Mouse (Mus musculus): ENCODE results near the gene Spaca6.

Spaca6 gene

GRCm38 (mm10) chr17:17826751-17827657 is at the start of gene Spaca6:
Gene Spaca6 (plus strand): TSS chr17:17827158.
- peak; percentile 89 for DNase-seq (ENCODE audit: low read depth, low spot score)

GRCm38 (mm10) chr17:17790866-17791630 is 35.9 kb upstream of the Spaca6 start:
- no peak for DNase-seq (ENCODE audit: low read depth, low spot score)

DNA sequence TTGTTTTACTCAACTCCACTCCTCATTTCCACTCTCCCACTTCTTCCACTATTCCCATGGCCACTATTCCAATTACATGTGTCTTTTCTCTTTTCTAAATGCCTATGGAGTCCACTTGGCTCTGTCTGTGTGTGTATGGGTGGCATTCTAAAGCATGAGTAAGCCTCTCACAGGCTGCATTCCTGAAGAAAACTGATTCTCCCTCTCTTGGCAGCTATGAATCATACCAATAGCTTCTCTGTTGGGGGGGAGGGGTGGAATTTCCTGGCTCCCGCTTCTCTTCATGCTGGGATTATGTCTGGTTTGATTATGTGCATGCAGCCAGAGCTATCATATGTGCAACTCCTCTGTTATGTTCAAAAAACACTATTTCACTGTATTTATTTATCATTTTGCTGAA is 34.4 kb upstream of the Spaca6 start:
- no peak for DNase-seq (ENCODE audit: low read depth, low spot score)

GRCm38 (mm10) chr17:17795527-17795926 is 31.4 kb upstream of the Spaca6 start:
- DNase-seq (ENCODE audit: low read depth, low spot score), result no peak

DNA sequence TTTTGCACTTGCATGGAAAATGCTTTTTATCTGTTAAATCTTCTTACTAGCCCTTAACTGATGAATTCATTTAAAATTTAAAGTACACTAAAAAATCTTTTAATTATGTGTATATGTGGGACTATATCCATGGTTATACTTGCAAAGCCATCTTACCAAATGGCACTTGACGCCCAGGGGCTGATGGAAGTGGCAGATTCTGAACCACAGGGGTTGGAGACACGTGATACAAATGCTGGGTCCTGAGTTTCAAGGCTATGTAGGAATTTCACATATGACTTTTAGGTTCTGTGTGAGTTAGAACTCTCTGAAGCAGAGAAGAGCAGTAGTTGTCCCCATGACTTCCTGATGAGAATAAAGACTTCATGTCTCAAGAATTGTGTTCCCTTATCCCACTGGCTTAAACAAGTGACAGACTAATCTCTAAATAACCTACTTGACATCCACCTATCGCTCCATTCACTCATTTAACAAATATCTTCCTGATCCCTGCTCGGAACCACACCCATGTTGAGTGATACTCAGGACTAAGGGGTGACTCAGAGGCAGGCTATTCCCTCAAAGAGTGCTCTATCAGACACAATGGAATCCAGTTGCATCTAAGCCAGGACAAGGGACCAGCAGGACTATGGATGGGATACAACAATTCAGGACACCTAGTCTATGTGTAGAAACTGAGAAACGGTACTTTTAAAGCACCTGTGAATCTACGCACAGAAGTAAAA is 3.2 kb upstream of the Spaca6 start:
- no peak for DNase-seq (ENCODE audit: low read depth, low spot score)

- DNase-seq (ENCODE audit: low read depth, low spot score), result peak; percentile 61
Measured at GRCm38 (mm10) chr17:17825921-17826591, 902 bp upstream of the Spaca6 start.

- peak; percentile 73 for DNase-seq (ENCODE audit: low read depth, low spot score)
Measured at GRCm38 (mm10) chr17:17827658-17828190, 766 bp downstream of the Spaca6 start.

DNA sequence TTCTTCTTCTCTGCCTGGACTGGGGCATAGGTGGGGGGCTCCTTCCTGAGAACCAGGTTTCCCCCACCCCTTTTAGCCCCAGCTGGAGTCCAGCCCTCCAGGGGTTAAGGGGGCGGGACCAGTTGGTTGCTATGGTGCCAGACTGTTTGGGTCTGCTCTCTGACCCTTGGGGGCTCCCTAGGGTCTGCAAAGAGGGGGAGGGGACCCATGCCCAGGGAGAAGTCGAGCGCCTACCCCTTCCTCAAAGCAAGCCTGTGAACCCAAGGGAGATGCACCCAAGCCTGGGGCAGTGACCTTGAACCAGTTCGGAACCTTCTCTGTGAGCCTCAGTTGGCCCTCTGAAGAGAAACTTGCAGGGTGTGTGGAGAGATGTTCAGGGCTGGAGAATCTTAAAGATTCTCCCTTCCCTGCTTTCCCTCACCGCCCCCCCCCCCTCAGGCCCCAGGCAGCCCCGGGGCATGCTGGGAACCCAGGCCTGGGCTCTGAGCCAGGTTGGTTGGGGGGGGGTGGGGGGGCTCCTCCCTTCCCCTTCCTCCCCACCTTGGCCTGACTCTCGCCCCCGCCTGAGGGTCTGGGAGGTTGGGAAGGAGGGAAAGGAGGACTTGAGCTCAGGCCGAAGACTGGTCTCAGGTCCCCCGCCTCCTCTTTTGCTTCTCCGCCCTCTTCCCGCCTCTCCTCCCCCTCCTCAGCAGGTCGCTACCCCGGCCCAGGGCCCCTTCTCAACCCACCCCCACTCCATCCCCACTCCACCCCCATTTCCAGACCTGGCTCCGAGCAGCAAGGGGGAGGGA is 1.4 kb downstream of the Spaca6 start:
- DNase-seq (ENCODE audit: low read depth, low spot score), result peak; percentile 80

- DNase-seq (ENCODE audit: low read depth, low spot score), result peak; percentile 38
Measured at GRCm38 (mm10) chr17:17829052-17829785, 2.3 kb downstream of the Spaca6 start.

GRCm38 (mm10) chr17:17829816-17830535 is 3.0 kb downstream of the Spaca6 start:
- DNase-seq (ENCODE audit: low read depth, low spot score), result no peak

DNA sequence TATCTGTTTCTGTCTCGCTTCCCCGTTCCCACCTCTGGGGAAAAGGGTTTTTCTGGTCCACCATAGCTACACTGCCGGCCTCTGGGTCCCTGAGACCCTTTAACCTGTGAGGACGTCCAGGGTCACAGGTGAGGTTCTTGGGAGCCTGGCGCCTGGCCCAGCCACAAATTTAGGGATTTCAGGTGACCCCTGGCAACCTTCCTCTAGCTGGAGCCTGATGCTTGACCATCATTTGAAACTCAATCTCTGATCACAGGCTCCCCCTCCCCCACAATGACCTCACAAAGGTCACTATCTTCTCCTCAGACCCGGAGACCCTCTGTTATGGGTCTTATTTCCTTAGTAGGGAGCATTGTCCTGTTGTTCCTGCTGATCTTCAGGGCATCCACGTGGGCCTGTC is 3.8 kb downstream of the Spaca6 start:
- DNase-seq (ENCODE audit: low read depth, low spot score), result no peak

- DNase-seq (ENCODE audit: low read depth, low spot score), result peak; percentile 41
Measured at GRCm38 (mm10) chr17:17834896-17835295, 7.9 kb downstream of the Spaca6 start.

DNA sequence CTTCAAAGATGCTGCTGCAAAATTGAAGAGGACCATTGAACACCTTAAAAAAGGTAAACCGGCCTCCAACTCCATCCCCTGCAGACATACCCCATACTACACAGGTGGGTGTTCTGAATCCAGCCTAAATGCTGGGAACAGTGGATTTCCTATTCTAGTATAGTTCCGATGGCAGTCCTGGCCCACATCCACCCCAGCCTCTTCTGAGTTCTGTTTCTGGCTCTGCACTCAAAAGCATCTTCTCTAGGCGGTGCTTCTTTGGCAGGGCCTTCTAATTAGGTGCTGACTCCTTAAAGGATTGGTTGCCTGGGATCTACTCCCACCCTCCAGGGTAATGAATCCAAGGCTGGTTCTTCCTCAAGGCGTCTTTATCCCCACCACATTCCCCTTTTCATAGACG is 9.1 kb downstream of the Spaca6 start:
- no peak for DNase-seq (ENCODE audit: low read depth, low spot score)

DNA sequence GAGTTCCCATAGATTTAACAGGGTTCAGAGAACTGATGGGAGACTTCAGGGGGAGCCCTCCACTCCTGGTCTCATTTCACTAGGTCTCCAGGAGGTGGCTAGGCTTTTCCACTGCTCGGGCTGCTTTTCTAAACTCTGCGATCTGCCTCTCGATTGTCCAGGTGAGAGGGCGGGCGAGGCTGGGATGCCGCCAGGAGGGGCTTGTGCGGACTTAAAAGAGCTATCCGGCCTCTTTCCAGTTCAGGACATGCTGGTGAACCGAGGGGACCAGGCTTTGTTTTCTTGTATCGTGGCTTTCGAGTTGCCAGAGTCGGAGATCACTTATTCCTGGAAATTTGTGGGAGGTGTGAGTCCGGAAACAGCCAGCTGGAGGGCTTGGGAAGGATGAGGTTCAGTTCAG is 10.5 kb downstream of the Spaca6 start:
- no peak for DNase-seq (ENCODE audit: low read depth, low spot score)

GRCm38 (mm10) chr17:17837919-17838701 is 11.2 kb downstream of the Spaca6 start:
- peak; percentile 98 for DNase-seq (ENCODE audit: low read depth, low spot score)

GRCm38 (mm10) chr17:17839276-17839675 is 12.3 kb downstream of the Spaca6 start:
- DNase-seq (ENCODE audit: low read depth, low spot score), result no peak

DNA sequence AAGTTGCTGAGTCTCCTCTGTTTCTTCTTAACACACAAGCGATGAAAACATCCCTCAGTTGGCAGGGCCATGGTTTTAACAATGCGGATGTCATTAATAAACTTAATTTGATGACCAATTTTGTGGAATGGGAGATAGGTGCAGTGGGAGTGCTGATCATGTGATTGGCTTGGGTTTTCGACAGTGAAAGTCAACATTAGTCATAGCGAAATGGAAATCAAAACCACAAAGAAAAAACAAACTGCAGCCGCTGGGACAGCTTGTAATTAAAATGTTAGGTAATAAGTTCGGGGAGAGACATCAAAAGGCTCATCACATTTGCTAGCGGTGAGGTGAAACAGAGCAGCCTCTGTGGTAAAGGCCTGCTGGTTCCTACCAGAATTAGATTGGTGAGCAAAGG is 13.8 kb downstream of the Spaca6 start:
- DNase-seq (ENCODE audit: low read depth, low spot score), result no peak
